Mouse (Mus musculus) small intestine, adult 2 months (tissue): Measurements from ENCODE around the gene Arhgef2. TPM values are rescaled to one million over a fixed set of nuclear protein-coding genes. Genes with fewer than 3 reads are reported as not detected.
A peak's percentile ranks its signal among the peaks of the same experiment; 100 is the strongest.

Experiments used
- H3K27ac ChIP-seq: fragments of 200-500 bp; 2 replicates; pipeline ENCODE4 v1.5.1; 2012; ENCODE audit warnings: low read depth, low read length, control low read depth, inconsistent platforms; ENCODE audit not compliant: insufficient read depth
- H3K27me3 ChIP-seq: fragments of 200-500 bp; 2 replicates; pipeline ENCODE4 v1.6.1; 2012; ENCODE audit warnings: mild to moderate bottlenecking, moderate library complexity, low read length, inconsistent platforms; ENCODE audit not compliant: control insufficient read depth, insufficient read depth
- H3K36me3 ChIP-seq: fragments of 200-500 bp; 2 replicates; pipeline ENCODE4 v1.6.1; 2012; ENCODE audit warnings: mild to moderate bottlenecking, low read length, control low read depth, inconsistent platforms; ENCODE audit not compliant: control insufficient read depth, insufficient read depth
- H3K4me1 ChIP-seq: fragments of 200-500 bp; 2 replicates; pipeline ENCODE4 v1.6.1; 2012; ENCODE audit warnings: low read length, inconsistent platforms, mixed read lengths; ENCODE audit not compliant: control insufficient read depth, insufficient read depth, insufficient read length
- H3K4me3 ChIP-seq: fragments of 200-500 bp; 2 replicates; pipeline ENCODE4 v1.5.1; 2012; ENCODE audit warnings: low read depth, mild to moderate bottlenecking, control low read depth, inconsistent platforms, low read length, moderate library complexity
- CTCF ChIP-seq: fragments of 200-500 bp; IDR thresholded peaks from 2 replicates; pipeline ENCODE4 v1.5.1; 2012; ENCODE audit warnings: low read depth, mild to moderate bottlenecking, control low read depth, inconsistent platforms, low read length, moderate library complexity, mixed read lengths; ENCODE audit not compliant: insufficient replicate concordance, insufficient read length; ENCODE audit errors: extremely low read depth
- POLR2A ChIP-seq: fragments of 200-500 bp; IDR thresholded peaks from 2 replicates; pipeline ENCODE4 v1.6.1; 2012; ENCODE audit warnings: low read depth, mild to moderate bottlenecking, control low read depth, inconsistent platforms, low read length, moderate library complexity
- WGBS: fragments of 180-500 bp; shearing (Covaris S2); methylation state at CpG from one replicate; pipeline ENCODE4 v1.1.7; 2018; 5-methylcytosine and 5-hydroxymethylcytosine counted together
- polyA plus RNA-seq: library from polyadenylated mRNA; depleted of rRNA; stranded (reverse); fragments of >200 nt; gene quantifications from 2 replicates; pipeline ENCODE4 v1.2.3, GENCODE M21; 2012

The Arhgef2 gene
- polyA plus RNA-seq, 1 experiment, result 110 TPM

- no peaks in the 10 kb centered on the region for H3K27me3 ChIP-seq
- no peak for TF ChIP-seq CTCF
- TF ChIP-seq POLR2A, result no peak
- H3K4me3 ChIP-seq, result peak overlapping the region; percentile 41
- H3K36me3 ChIP-seq, result peaks cover 24% of the 10 kb centered on the region
- WGBS, result 73% methylated on average over 9 of the region's 9 CpGs
- H3K27ac ChIP-seq, result peak overlapping the region; percentile 17; the same call in 1 of the 2 replicates
- peaks cover 3% of the 10 kb centered on the region; the same call in 1 of the 2 replicates for H3K4me1 ChIP-seq
Measured at GRCm38 (mm10) chr3:88615902-88616391, 10.2 kb downstream of the Arhgef2 start.

GRCm38 (mm10) chr3:88616951-88617500 is 11.3 kb downstream of the Arhgef2 start:
- peaks cover 3% of the 10 kb centered on the region; the same call in 1 of the 2 replicates for H3K4me1 ChIP-seq
- peak overlapping the region; percentile 41; the same call in 1 of the 2 replicates for H3K4me3 ChIP-seq
- no peak for TF ChIP-seq POLR2A
- peaks cover 19% of the 10 kb centered on the region for H3K36me3 ChIP-seq
- 72% methylated on average over 3 of the region's 3 CpGs for WGBS
- peak overlapping the region; percentile 17; the same call in 1 of the 2 replicates for H3K27ac ChIP-seq
- no peaks in the 10 kb centered on the region for H3K27me3 ChIP-seq

GRCm38 (mm10) chr3:88618074-88618871 is 12.5 kb downstream of the Arhgef2 start:
- Histone ChIP-seq H3K4me1 (peaks cover 3% of the 10 kb centered on the region; the same call in 1 of the 2 replicates), H3K36me3 (peaks cover 18% of the 10 kb centered on the region), H3K4me3 (no peak overlapping the region), H3K27ac (no peak overlapping the region), H3K27me3 (no peaks in the 10 kb centered on the region)
- 81% methylated on average over 8 of the region's 8 CpGs for WGBS
- TF ChIP-seq POLR2A (no peak), CTCF (no peak)

- WGBS, result 83% methylated on average over 9 of the region's 9 CpGs
- peaks cover 7% of the 10 kb centered on the region for H3K4me1 ChIP-seq
- peaks cover 17% of the 10 kb centered on the region for H3K36me3 ChIP-seq
- no peak overlapping the region for H3K27ac ChIP-seq
- no peak overlapping the region for H3K4me3 ChIP-seq
- H3K27me3 ChIP-seq, result no peaks in the 10 kb centered on the region
- TF ChIP-seq POLR2A, result no peak
- TF ChIP-seq CTCF, result no peak
Measured at GRCm38 (mm10) chr3:88619113-88620097, 13.6 kb downstream of the Arhgef2 start.

GRCm38 (mm10) chr3:88620146-88620991 is 14.6 kb downstream of the Arhgef2 start:
- Histone ChIP-seq H3K27me3 (no peaks in the 10 kb centered on the region), H3K4me1 (peaks cover 4% of the 10 kb centered on the region), H3K27ac (peak overlapping the region; percentile 88; the same call in 1 of the 2 replicates), H3K36me3 (peaks cover 9% of the 10 kb centered on the region), H3K4me3 (peak overlapping the region; percentile 69)
- TF ChIP-seq CTCF, result no peak
- no peak for TF ChIP-seq POLR2A
- 20% methylated on average over 15 of the region's 15 CpGs for WGBS

- H3K36me3 ChIP-seq, result peaks cover 12% of the 10 kb centered on the region
- H3K4me3 ChIP-seq, result peak overlapping the region; percentile 69
- H3K4me1 ChIP-seq, result peaks cover 4% of the 10 kb centered on the region
- under 1% methylated on average over 64 of the region's 64 CpGs for WGBS
- no peak for TF ChIP-seq CTCF
- TF ChIP-seq POLR2A, result peak; percentile 33; the same call in 1 of the 2 replicates
- peak overlapping the region; percentile 88 for H3K27ac ChIP-seq
- no peaks in the 10 kb centered on the region for H3K27me3 ChIP-seq
Measured at GRCm38 (mm10) chr3:88620992-88621536, 15.3 kb downstream of the Arhgef2 start.
